Mouse (Mus musculus) kidney, adult 2 months (tissue): ENCODE data around the gene Pex10.

Experiments
- CTCF ChIP-seq: fragments of 200-500 bp; conservative IDR thresholded peaks from 2 replicates; pipeline ENCODE4 v1.5.1; 2011; ENCODE audit warnings: low read depth, mild to moderate bottlenecking, control low read depth, low read length, moderate library complexity, mixed read lengths; ENCODE audit not compliant: insufficient read depth, insufficient read length
- POLR2A ChIP-seq: fragments of 200-500 bp; IDR thresholded peaks from one replicate; pipeline ENCODE4 v1.6.1; 2011; ENCODE audit warnings: low read depth, low read length, control low read depth

DNA sequence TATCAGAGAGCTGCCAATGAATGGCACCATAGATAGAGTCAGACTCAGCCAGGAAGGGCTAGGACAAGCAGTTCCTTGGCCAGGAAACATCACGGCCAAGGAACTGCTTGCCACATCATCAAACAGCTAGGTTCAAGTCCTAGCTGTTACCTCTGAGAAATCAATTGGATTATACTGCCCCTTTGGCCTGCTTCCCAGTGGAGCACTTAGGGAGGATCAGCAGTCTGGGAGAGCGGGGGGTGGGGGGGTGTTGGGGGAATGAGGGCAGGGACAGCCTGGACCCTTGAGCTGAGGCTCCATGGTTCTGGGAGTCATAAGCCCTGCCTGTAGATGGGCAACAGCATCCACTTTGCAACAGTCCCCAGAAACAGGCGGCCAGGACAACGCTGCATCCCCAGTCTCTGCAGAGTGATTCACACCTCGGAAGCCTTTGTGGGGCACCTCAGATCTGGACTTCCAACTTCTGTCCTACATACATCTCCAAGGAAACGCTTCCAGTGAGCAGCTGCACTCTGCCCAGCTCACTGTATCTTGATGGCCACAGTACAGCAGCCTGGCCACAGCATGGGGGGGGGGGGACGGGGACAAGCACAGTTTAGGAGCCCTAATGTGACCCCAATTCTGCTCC is 44.5 kb upstream of the Pex10 start:
- TF ChIP-seq CTCF (no peak), POLR2A (no peak)
